Mouse (Mus musculus): ENCODE data around the gene Hdac4. TPM values are rescaled to one million over a fixed set of nuclear protein-coding genes. Genes with fewer than 3 reads are reported as not detected.

Hdac4 gene
- polyA plus RNA-seq, 1 experiment = 35.1 TPM

DNA sequence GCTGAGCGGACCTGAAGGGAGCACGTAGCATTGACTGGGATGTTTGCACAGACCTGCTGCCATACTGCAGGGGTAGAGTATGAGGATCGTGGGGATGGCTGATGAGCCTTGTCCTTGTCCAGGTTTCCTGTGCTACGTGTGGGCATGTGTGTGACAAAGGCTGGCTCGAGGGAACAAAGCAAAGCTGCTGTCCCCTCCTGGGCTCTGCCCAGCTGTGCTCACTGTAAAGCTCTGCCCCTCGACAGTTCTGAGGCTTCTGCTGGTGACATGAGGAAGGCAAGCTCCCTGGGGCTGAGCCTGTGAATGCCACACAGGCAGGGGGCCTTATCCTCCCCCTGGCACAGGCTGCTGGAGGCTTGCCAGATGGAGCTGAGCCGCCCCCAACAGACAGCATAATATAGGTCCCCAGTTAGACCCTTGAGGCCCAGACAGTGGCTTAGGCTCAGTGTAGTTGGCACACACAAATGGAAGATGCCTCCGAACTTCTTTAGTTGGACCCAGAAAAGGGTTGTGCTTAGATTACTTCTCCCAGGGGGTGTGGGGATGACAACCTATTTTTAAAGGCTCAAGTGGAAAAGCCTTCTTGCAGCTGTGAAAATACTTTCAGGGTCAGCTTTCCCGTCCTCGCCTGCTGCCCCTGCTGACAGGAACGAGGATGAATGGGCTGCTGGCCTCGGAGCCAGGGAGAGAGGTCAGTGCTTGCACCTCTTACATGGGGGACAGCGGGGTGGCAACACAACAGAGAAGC, 16.7 kb upstream of the Hdac4 start:
- Histone ChIP-seq H3K4me1 (ENCODE audit: control insufficient read depth, insufficient read depth, low read length) (no peaks in the 10 kb centered on the region), H3K27ac (ENCODE audit: insufficient read depth, low read length) (no peak overlapping the region), H3K4me3 (ENCODE audit: insufficient read depth, low read length) (no peak overlapping the region)
- TF ChIP-seq CTCF (IDR thresholded peaks at IDR 0.05; ENCODE audit: extremely low read depth, insufficient read depth, low read length) (no peak), POLR2A (IDR thresholded peaks at IDR 0.05; ENCODE audit: extremely low read depth, insufficient read depth, low read length) (no peak)

DNA sequence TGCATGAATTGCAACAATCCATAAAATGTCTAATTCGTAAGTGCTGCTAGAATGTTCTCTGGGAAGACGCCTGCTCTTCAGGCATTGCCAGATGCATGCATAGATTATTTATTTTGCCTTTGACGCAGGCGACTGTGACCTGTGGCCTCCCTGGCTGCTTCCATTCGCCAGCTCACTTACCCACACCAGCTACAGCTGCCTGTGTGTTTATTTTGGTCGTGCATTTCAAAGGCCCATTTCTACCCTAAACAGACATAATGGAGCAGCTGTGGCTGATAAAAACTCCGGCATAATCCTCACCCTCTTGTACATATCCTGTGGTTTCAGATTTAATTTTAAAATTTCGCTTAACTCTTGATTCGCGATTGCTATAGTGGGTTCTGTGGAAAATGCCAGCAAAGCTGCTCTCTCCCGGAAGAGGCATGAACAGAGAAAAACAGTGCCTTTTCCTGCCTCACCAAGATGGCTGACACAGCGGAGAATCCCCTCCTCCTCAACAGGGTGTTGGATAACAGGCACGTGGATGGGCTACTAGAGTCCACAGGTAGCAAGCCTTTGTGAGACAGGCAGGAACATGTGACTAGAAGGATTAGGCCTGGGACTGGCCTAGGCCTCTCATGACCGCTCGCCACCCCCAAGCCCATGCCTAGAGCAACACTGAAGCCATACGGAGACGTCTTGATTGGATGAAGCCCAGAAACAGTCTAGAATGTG, 7.3 kb upstream of the Hdac4 start:
- TF ChIP-seq POLR2A (IDR thresholded peaks at IDR 0.05; ENCODE audit: extremely low read depth, insufficient read depth, low read length) (no peak), CTCF (IDR thresholded peaks at IDR 0.05; ENCODE audit: extremely low read depth, insufficient read depth, low read length) (no peak)
- Histone ChIP-seq H3K4me1 (ENCODE audit: control insufficient read depth, insufficient read depth, low read length) (no peaks in the 10 kb centered on the region), H3K27ac (ENCODE audit: insufficient read depth, low read length) (no peak overlapping the region), H3K4me3 (ENCODE audit: insufficient read depth, low read length) (no peak overlapping the region)

DNA sequence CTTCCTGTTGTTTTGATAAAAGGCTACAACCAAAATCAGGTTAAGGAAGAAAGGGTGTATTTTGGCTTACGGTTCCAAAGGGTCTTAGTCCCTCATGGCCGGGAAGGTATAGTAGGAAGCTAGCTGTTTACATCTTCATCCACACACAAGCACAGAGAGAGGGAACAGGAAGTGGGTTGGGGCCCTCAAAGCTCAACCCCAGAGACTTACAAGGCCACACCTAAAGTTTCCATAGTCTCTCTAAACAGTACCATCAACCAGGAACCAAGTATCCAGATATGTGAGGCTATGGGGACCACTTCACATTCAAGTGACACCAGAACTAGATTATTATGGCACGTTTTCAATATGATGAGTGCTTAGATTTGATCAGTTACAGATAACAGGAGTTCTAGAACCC, 5.0 kb downstream of the Hdac4 start:
- no peak overlapping the region for H3K4me3 ChIP-seq (ENCODE audit: insufficient read depth, low read length)
- no peaks in the 10 kb centered on the region for H3K4me1 ChIP-seq (ENCODE audit: control insufficient read depth, insufficient read depth, low read length)
- no peak for TF ChIP-seq CTCF (IDR thresholded peaks at IDR 0.05; ENCODE audit: extremely low read depth, insufficient read depth, low read length)
- TF ChIP-seq POLR2A (IDR thresholded peaks at IDR 0.05; ENCODE audit: extremely low read depth, insufficient read depth, low read length) = no peak
- H3K27ac ChIP-seq (ENCODE audit: insufficient read depth, low read length) = no peak overlapping the region

DNA sequence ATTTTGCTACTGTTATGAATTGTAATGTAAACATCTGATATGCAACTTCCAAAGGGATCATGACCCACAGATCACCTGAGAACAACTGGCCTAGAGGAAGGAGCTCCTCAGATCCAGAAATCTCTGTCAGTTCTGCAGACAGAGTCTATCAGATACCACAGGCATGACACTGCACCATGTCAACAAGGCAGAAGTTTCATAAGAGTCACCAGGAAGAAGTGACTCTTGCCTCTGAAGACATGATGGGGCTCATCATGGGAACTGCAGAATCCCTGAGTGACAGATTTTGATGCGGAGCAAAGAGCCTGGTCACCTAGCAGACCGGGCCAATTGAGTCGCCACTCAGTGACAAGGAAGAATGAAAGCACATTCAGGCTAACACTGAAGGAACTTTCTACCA, 8.4 kb downstream of the Hdac4 start:
- Histone ChIP-seq H3K4me3 (ENCODE audit: insufficient read depth, low read length) (no peak overlapping the region), H3K4me1 (ENCODE audit: control insufficient read depth, insufficient read depth, low read length) (no peaks in the 10 kb centered on the region), H3K27ac (ENCODE audit: insufficient read depth, low read length) (no peak overlapping the region)
- TF ChIP-seq POLR2A (IDR thresholded peaks at IDR 0.05; ENCODE audit: extremely low read depth, insufficient read depth, low read length) (no peak), CTCF (IDR thresholded peaks at IDR 0.05; ENCODE audit: extremely low read depth, insufficient read depth, low read length) (no peak)

DNA sequence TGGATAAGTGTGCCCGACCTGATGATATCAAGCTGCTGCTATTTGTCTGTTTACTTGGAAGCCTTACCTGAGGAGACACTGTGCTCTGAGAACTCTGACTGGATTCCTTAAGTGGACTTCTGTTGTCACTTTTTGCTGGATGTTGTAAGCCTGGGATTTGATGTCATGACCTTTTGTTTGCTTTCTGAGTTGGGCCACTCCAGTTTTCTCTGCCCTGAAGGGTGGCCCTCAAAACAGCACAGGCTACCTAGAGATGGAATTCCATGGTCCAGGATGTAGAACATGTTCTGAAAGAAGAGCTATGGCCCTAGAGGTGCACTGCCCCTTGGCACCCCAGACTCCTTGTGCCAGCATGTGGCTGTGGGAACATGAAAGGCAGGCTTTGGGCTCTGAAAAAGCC, 10.9 kb downstream of the Hdac4 start:
- no peak for TF ChIP-seq POLR2A (IDR thresholded peaks at IDR 0.05; ENCODE audit: extremely low read depth, insufficient read depth, low read length)
- no peak for TF ChIP-seq CTCF (IDR thresholded peaks at IDR 0.05; ENCODE audit: extremely low read depth, insufficient read depth, low read length)
- H3K27ac ChIP-seq (ENCODE audit: insufficient read depth, low read length) = no peak overlapping the region
- no peak overlapping the region for H3K4me3 ChIP-seq (ENCODE audit: insufficient read depth, low read length)

DNA sequence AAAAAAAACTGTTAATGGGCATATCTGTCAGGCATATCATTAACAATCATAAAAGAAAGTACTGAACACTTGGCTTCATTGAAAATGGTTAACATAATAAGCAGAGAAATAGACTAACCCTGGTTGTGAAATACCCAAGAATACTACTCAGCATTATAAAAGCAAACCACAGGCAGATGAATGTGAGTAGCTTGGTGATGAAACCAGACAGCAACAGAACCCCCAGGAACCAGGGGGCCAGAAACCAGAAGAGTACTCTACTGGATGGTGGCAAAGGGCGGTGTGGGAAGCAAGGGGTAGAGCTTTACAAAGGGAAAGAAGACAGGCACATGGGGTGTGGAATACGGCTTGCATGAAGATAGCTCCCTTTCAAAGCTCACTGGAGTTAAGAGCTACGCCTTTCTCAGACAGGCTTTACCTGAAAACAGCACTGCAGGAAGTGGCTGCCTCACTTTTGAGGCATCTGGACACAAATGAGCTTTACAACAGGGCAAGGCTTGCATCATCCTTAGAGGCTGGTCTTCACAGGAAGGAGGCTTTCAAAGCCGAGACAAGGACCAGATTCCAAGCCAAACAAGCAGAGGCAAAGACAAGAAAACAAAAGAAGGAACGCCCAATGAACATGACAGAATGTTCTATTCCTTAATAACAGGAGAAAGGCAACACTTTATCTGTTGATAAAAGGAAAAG, 12.3 kb downstream of the Hdac4 start:
- peaks cover 1% of the 10 kb centered on the region; the same call in 1 of the 2 replicates for H3K4me1 ChIP-seq (ENCODE audit: control insufficient read depth, insufficient read depth, low read length)
- TF ChIP-seq POLR2A (IDR thresholded peaks at IDR 0.05; ENCODE audit: extremely low read depth, insufficient read depth, low read length) (no peak), CTCF (IDR thresholded peaks at IDR 0.05; ENCODE audit: extremely low read depth, insufficient read depth, low read length) (no peak)
- H3K27ac ChIP-seq (ENCODE audit: insufficient read depth, low read length) = no peak overlapping the region
- H3K4me3 ChIP-seq (ENCODE audit: insufficient read depth, low read length) = no peak overlapping the region

More for the DNA sequence above, 10.9 kb downstream of the Hdac4 start:
- peaks cover 1% of the 10 kb centered on the region; the same call in 1 of the 2 replicates for H3K4me1 ChIP-seq (ENCODE audit: control insufficient read depth, insufficient read depth, low read length)

DNA sequence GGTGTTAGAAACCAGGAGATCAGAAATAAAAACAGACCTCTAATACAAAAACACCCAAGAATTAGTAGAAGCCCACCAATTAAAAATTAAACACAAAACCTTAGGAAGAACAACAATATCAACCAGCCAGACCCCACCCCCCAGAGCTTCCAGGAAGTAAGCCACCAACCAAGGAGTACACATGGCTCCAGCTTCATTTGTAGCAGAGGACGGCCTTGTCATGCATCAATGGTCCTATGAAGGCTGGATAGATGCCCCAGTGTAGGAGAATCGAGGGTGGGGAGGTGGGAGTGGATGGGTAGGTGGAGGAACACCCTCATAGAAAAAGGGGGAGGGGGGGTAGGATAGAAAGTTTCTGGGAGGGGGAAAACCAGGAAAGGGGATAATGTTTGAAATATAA, 13.5 kb downstream of the Hdac4 start:
- no peak overlapping the region for H3K4me3 ChIP-seq (ENCODE audit: insufficient read depth, low read length)
- H3K4me1 ChIP-seq (ENCODE audit: control insufficient read depth, insufficient read depth, low read length) = peaks cover 4% of the 10 kb centered on the region; the same call in 1 of the 2 replicates
- H3K27ac ChIP-seq (ENCODE audit: insufficient read depth, low read length) = no peak overlapping the region
- no peak for TF ChIP-seq CTCF (IDR thresholded peaks at IDR 0.05; ENCODE audit: extremely low read depth, insufficient read depth, low read length)
- no peak for TF ChIP-seq POLR2A (IDR thresholded peaks at IDR 0.05; ENCODE audit: extremely low read depth, insufficient read depth, low read length)

DNA sequence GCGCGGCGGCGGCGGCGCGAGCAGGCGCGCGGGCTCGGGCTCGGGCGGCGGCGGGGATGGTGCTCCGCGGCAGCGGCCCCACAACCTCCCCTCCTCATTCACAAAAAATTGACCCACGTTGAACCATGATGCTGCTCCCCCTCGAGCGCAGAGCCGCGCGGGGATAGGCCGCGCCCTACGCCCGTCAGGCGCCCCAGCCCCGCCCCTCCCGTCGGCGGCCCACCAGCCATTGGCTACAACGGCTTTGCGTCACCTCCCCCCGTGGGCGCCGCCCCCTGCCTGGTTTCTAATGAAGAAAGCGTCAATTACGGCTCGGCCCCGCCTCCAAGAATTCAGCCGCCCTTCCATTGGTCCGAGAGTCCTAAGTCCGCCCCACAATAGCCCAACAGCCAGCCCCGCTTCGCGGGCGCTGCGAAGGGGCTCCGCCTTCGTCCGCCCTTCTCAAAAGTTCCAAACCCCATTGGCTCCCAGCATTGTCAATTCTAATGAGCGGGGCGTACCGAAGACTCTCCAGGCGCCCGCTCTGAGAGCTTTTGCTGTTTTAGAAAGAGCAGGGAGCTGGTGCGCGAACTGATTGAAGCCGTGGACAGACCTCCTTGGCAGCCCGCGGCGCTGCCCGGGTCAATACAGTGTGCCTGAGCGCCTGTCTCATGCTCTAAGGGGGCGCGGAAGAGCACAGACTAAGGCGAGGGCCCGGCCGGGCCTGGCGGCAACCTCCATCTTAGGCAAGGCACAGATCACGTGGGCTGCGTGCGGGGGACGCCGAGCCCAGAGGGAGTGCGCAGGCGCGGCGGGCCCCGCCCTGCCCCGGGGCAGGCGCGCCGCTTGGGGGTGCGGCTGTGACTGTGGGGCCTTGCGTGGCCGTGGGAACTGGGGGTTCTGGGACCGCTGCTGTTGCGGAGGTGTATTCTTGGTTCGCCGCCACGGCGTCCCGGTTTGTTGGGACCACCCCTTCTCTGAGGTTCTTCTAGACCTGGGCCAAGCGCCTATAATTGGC, 15.1 kb downstream of the Hdac4 start:
- H3K27ac ChIP-seq (ENCODE audit: insufficient read depth, low read length) = peak overlapping the region; percentile 98
- peaks cover 4% of the 10 kb centered on the region; the same call in 1 of the 2 replicates for H3K4me1 ChIP-seq (ENCODE audit: control insufficient read depth, insufficient read depth, low read length)
- peak overlapping the region; percentile 77 for H3K4me3 ChIP-seq (ENCODE audit: insufficient read depth, low read length)
- TF ChIP-seq POLR2A (IDR thresholded peaks at IDR 0.05; ENCODE audit: extremely low read depth, insufficient read depth, low read length) (peak; percentile 83; the same call in 1 of the 2 replicates), CTCF (IDR thresholded peaks at IDR 0.05; ENCODE audit: extremely low read depth, insufficient read depth, low read length) (no peak)
